Mouse (Mus musculus): ENCODE measurements around the gene Lag3. TPM values are rescaled to one million over a fixed set of nuclear protein-coding genes. Genes with fewer than 3 reads are reported as not detected.

Gene Lag3
- polyA plus RNA-seq, 1 experiment from 2014 or later, result 1.9 TPM

DNA sequence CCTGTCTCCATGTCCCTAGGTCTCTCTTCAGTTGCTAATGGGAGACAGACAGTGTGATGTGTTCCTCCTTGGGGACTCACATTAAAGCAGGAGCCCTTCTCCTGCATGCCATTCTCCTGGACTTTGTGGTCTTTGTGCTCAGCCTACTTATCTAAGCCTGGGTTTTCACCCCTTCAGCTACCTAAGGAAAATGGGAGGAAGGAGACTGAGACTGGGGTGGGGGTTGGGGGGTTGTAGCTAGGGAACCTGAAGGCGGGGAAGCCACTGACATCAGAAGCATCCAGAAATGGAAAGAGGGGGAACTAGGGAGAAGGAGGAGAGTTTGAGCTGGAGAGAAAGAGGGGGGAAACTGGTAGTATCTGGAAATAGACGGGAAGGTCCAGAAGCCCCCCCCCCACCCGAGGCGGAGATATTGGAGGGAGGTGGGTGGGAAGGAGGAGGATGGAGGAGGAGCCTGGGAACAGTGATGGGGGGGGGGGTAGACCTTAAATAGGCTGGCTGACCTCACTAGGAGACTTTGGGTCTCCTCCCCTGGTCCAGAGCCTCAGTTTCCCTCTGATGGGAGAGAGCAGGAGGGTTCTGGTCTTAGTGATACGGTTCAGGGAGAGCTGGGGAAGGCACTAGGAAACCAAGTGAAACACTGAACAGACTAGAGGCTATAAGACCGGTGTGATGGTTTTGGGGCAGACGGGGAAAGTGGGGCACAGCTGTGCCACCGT is 48.9 kb downstream of the Lag3 start:
- no peaks in the 10 kb centered on the region for H3K9me3 ChIP-seq
- peak overlapping the region; percentile 91 for H3K27ac ChIP-seq (replicated peaks)
- ATAC-seq (ENCODE audit: low FRiP score, low read depth), result no peak
- peaks cover 65% of the 10 kb centered on the region for H3K4me1 ChIP-seq
- H3K9ac ChIP-seq (replicated peaks), result peak overlapping the region; percentile 88
- H3K36me3 ChIP-seq, result no peaks in the 10 kb centered on the region
- WGBS, result 14% methylated on average over 8 of the region's 8 CpGs
- peaks cover 29% of the 10 kb centered on the region for H3K27me3 ChIP-seq
- H3K4me2 ChIP-seq (replicated peaks), result peak overlapping the region; percentile 72
- H3K4me3 ChIP-seq, result peak overlapping the region; percentile 64

- Histone ChIP-seq H3K36me3 (no peaks in the 10 kb centered on the region), H3K4me2 (replicated peaks) (peak overlapping the region; percentile 72), H3K27me3 (peaks cover 23% of the 10 kb centered on the region), H3K4me3 (peak overlapping the region; percentile 64; the same call in 1 of the 2 replicates), H3K27ac (replicated peaks) (0 out of 2 replicates have a peak overlapping the region, but pooled peaks have one; percentile 91), H3K9ac (replicated peaks) (peak overlapping the region; percentile 31), H3K9me3 (no peaks in the 10 kb centered on the region), H3K4me1 (peaks cover 65% of the 10 kb centered on the region)
- no peak for ATAC-seq (ENCODE audit: low FRiP score, low read depth)
- 22% methylated on average over 3 of the region's 3 CpGs for WGBS
These were observed 49.7 kb downstream of the Lag3 start for GRCm38 (mm10) chr6:124861802-124862201.

GRCm38 (mm10) chr6:124861266-124861665 is 50.2 kb downstream of the Lag3 start:
- no peaks in the 10 kb centered on the region for H3K36me3 ChIP-seq
- no peaks in the 10 kb centered on the region for H3K9me3 ChIP-seq
- 0 out of 2 replicates have a peak overlapping the region, but pooled peaks have one; percentile 31 for H3K9ac ChIP-seq (replicated peaks)
- H3K4me2 ChIP-seq (replicated peaks), result no peak overlapping the region
- WGBS, result 79% methylated on average over 19 of the region's 19 CpGs
- no peak for ATAC-seq (ENCODE audit: low FRiP score, low read depth)
- peaks cover 70% of the 10 kb centered on the region for H3K4me1 ChIP-seq
- H3K27me3 ChIP-seq, result peaks cover 19% of the 10 kb centered on the region
- no peak overlapping the region for H3K4me3 ChIP-seq
- no peak overlapping the region for H3K27ac ChIP-seq (replicated peaks)

DNA sequence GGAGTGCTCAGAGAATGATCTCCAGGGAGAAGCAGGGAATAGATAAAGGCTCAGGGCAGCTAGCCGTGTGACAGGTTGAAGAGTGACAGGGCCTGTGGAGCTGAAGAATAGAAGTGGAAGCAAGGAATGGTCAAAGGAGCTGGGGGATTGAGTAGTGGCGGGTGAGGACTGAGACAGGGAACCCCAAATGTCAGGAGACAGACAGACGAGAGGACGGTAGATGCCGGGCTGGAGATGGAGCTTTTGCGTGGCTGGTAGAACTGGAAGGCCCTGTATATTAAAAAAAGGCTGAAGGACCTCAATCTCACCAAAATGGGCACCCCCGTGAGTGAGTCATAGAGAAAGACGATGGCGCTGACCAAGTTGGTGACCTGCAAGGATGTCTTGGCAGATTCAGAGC is 51.0 kb downstream of the Lag3 start:
- Histone ChIP-seq H3K27ac (replicated peaks) (peak overlapping the region; percentile 60; the same call in 1 of the 2 replicates), H3K9ac (replicated peaks) (peak overlapping the region; percentile 39; the same call in 1 of the 2 replicates), H3K9me3 (no peaks in the 10 kb centered on the region), H3K27me3 (peaks cover 19% of the 10 kb centered on the region), H3K36me3 (no peaks in the 10 kb centered on the region), H3K4me2 (replicated peaks) (peak overlapping the region; percentile 9; the same call in 1 of the 2 replicates), H3K4me1 (peaks cover 77% of the 10 kb centered on the region), H3K4me3 (no peak overlapping the region)
- no peak for ATAC-seq (ENCODE audit: low FRiP score, low read depth)
- WGBS, result 76% methylated on average over 9 of the region's 9 CpGs

DNA sequence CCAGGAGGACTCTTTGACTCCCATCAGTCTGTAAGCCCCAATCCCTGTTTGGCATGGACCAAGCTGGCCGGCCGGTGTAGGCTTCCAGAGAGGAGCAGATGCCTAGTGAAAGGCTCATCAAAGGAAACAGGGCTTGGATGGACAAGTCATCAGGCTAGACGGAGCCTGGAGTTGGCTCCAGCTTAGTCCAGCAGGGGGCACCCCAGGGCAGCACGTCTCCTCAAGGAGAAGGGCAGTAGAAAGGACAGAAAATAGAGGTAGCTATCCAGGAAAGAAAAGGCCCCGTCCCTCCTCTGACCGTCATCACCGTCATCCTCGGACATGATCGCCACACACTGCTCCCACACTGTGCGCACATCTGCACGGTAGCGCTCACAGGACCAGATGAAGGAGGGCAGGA is 51.8 kb downstream of the Lag3 start:
- Histone ChIP-seq H3K4me2 (replicated peaks) (peak overlapping the region; percentile 9; the same call in 1 of the 2 replicates), H3K9me3 (no peaks in the 10 kb centered on the region), H3K27ac (replicated peaks) (peak overlapping the region; percentile 60), H3K4me3 (0 out of 2 replicates have a peak overlapping the region, but pooled peaks have one; percentile 3), H3K9ac (replicated peaks) (peak overlapping the region; percentile 39; the same call in 1 of the 2 replicates), H3K4me1 (peaks cover 74% of the 10 kb centered on the region), H3K27me3 (peaks cover 23% of the 10 kb centered on the region), H3K36me3 (no peaks in the 10 kb centered on the region)
- 0 out of 2 replicates have a peak, but pooled peaks have one; percentile 1 for ATAC-seq (ENCODE audit: low FRiP score, low read depth)
- WGBS, result 9% methylated on average over 12 of the region's 12 CpGs

DNA sequence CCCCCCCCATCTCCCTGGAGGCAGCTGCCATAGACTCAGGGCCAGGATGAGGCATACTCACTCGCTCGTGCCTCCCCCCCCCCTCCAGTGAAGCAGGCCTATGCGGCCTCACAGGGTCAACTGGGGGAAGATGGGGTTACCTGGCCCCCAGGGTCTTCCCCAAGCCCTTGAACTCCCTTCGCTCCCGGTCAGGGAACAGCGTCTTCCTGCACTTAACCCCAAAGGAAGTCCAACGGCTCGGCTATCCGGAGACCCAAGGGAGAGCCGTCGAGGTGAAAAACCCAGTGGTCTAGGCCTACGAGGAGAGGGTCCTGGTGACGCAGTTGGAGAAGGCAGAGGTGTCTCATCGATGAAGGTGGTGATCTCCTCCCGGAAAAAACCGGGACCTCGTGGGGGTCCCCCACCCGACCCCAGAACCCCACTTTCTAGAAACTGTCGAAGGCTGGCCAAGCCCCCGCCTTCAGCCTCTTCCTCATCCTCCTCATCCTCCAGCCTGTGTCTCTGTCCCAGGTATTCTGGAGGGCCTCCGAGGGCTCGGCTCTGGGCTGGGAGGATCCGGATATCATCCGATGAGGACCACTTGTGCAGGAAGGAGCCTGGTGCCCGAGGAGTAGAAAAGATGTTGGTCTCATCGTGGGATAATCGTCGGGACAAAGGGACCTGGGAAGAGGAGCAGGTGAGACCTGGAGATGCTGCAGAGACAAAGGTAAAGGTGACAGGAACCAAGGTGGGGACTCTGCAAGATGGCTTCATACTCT is 52.8 kb downstream of the Lag3 start:
- ATAC-seq (ENCODE audit: low FRiP score, low read depth), result no peak
- H3K27ac ChIP-seq (replicated peaks), result no peak overlapping the region

GRCm38 (mm10) chr6:124857840-124858530 is 53.5 kb downstream of the Lag3 start:
- WGBS, result 23% methylated on average over 26 of the region's 26 CpGs
- H3K27ac ChIP-seq (replicated peaks), result peak overlapping the region; percentile 95
- no peaks in the 10 kb centered on the region for H3K9me3 ChIP-seq
- peak overlapping the region; percentile 75 for H3K4me3 ChIP-seq
- peaks cover 25% of the 10 kb centered on the region for H3K27me3 ChIP-seq
- H3K36me3 ChIP-seq, result no peaks in the 10 kb centered on the region
- no peak for ATAC-seq (ENCODE audit: low FRiP score, low read depth)
- H3K4me1 ChIP-seq, result peaks cover 59% of the 10 kb centered on the region
- peak overlapping the region; percentile 85 for H3K4me2 ChIP-seq (replicated peaks)
- peak overlapping the region; percentile 97 for H3K9ac ChIP-seq (replicated peaks)

More for the DNA sequence above, 52.8 kb downstream of the Lag3 start:
- no peaks in the 10 kb centered on the region for H3K36me3 ChIP-seq
- no peaks in the 10 kb centered on the region for H3K9me3 ChIP-seq
- no peak overlapping the region for H3K4me3 ChIP-seq
- peak overlapping the region; percentile 37 for H3K9ac ChIP-seq (replicated peaks)
- WGBS, result 81% methylated on average over 28 of the region's 28 CpGs
- peaks cover 25% of the 10 kb centered on the region for H3K27me3 ChIP-seq
- H3K4me1 ChIP-seq, result peaks cover 64% of the 10 kb centered on the region
- H3K4me2 ChIP-seq (replicated peaks), result peak overlapping the region; percentile 85; the same call in 1 of the 2 replicates

GRCm38 (mm10) chr6:124856916-124857839 is 54.3 kb downstream of the Lag3 start, which contains the start of gene P3h3:
TSS of gene P3h3 (minus strand) at chr6:124857752.
- peak within 1 kb of the TSS; percentile 75 for H3K4me3 ChIP-seq
- H3K4me2 ChIP-seq (replicated peaks), result peak within 1 kb of the TSS; percentile 85
- ATAC-seq (ENCODE audit: low FRiP score, low read depth), result peak; percentile 85
- peaks cover 25% of the 10 kb centered on the region for H3K27me3 ChIP-seq
- no peaks in the 10 kb centered on the region for H3K9me3 ChIP-seq
- peak within 1 kb of the TSS; percentile 97 for H3K9ac ChIP-seq (replicated peaks)
- under 1% methylated on average over 81 of the region's 86 CpGs for WGBS
- peaks cover 51% of the 10 kb centered on the region for H3K4me1 ChIP-seq
- peak within 1 kb of the TSS; percentile 95 for H3K27ac ChIP-seq (replicated peaks)
- H3K36me3 ChIP-seq, result no peaks in the 10 kb centered on the region

DNA sequence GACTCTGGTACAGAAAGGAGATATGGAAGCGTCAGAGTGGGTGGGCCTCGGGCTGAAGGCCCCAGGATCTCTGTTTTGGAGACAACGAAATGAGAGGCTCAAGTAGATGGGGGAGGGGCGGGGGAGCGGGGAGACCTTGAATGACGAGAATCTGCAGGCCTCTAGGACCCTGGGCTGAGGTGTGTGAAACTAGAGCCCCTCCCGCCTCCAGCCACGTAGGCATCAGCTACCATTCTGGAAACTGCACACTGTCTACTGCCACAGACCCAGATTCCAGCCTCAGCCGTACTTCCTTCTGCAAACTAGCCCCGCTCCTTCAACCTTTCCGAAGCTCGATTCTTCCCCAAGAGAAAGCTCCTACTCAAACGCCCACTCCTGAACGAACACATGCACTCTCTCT is 55.2 kb downstream of the Lag3 start:
- Histone ChIP-seq H3K27me3 (peaks cover 24% of the 10 kb centered on the region), H3K4me2 (replicated peaks) (peak overlapping the region; percentile 85), H3K27ac (replicated peaks) (peak overlapping the region; percentile 95), H3K9me3 (no peaks in the 10 kb centered on the region), H3K4me1 (peaks cover 43% of the 10 kb centered on the region), H3K36me3 (no peaks in the 10 kb centered on the region), H3K4me3 (peak overlapping the region; percentile 75), H3K9ac (replicated peaks) (peak overlapping the region; percentile 97)
- WGBS, result 9% methylated on average over 14 of the region's 14 CpGs
- peak; percentile 53 for ATAC-seq (ENCODE audit: low FRiP score, low read depth)

- Histone ChIP-seq H3K4me3 (no peak overlapping the region), H3K27me3 (peaks cover 21% of the 10 kb centered on the region), H3K4me2 (replicated peaks) (no peak overlapping the region), H3K9ac (replicated peaks) (no peak overlapping the region), H3K27ac (replicated peaks) (no peak overlapping the region), H3K9me3 (no peaks in the 10 kb centered on the region), H3K36me3 (0 out of 2 replicates have a peak, but pooled peaks cover 5% of the 10 kb centered on the region), H3K4me1 (peaks cover 27% of the 10 kb centered on the region)
- ATAC-seq (ENCODE audit: low FRiP score, low read depth), result no peak
- WGBS, result 79% methylated on average over 12 of the region's 12 CpGs
These were observed 56.9 kb downstream of the Lag3 start for GRCm38 (mm10) chr6:124854647-124855046.
